Mouse (Mus musculus): Measurements from ENCODE around the gene Zfp120.
"Not testable (repeated sequence)": the region's sequence is repeated elsewhere in the genome, so short reads cannot be mapped to it uniquely, and the experiment has no call there.

Gene Zfp120

DNA sequence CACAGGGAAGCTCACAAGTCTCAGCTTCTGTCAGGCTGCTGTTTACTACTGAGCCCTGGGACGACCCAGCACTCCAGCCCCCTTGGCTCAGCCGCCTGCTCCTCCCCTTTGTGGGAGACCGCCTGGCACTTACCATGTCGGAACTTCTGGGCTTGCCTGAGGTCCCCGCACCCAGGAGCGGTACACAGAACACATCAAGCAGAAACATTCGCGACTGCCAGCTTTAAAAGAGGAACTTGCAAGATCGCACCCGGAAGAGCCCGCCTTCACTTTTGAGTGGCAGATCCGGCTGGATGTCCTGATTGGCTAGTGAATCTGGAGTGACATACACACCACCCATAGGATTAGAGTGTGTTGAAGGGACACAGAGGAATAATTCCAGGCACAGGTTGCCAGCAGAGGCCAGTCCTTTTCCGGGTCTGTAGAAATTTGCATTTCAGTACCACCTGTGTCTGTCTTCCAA, at the start of gene Zfp120:
Gene Zfp120, minus strand, starts transcription at position 274 of the 463 bp plus-strand sequence.
- DNase-seq (ENCODE audit: low spot score in 2 of 2), result peak; percentile 76 to 77

GRCm38 (mm10) chr2:150181570-150181999, 45.1 kb upstream of the Zfp120 start, which contains the start of gene Gm14139:
Gene Gm14139 (plus strand): TSS chr2:150181755.
- not testable (repeated sequence) for DNase-seq (ENCODE audit: low spot score in 2 of 2)

- not testable (repeated sequence) for DNase-seq (ENCODE audit: low spot score in 2 of 2)
These were observed 44.5 kb upstream of the Zfp120 start for GRCm38 (mm10) chr2:150181046-150181445.

DNA sequence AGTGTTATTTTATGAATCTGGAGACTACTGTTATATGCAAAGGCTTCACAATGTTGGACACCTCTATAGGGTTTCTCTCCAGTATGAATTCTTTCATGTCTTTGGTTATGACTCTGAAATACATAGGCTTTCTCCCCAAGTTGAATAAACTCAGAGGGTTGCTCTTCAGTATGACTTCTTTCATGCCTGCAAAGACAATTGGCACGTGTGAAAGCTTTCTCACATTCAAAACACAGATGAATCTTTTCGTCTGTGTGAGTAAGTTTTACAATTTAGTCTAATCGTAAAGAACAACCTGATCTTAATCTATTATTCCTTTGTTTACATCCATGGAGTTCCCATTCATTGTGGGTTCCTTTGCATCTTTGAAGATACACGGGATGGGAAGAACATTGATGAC, 43.1 kb upstream of the Zfp120 start, which contains the start of gene Gm10770:
Gene Gm10770, minus strand, starts transcription at position 101 of the 400 bp plus-strand sequence.
- DNase-seq (ENCODE audit: low spot score in 2 of 2), result not testable (repeated sequence)

GRCm38 (mm10) chr2:150173833-150174232, 37.3 kb upstream of the Zfp120 start:
- DNase-seq (ENCODE audit: low spot score in 2 of 2), result no peak

GRCm38 (mm10) chr2:150166703-150167102, 30.2 kb upstream of the Zfp120 start:
- no peak for DNase-seq (ENCODE audit: low spot score in 2 of 2)

DNA sequence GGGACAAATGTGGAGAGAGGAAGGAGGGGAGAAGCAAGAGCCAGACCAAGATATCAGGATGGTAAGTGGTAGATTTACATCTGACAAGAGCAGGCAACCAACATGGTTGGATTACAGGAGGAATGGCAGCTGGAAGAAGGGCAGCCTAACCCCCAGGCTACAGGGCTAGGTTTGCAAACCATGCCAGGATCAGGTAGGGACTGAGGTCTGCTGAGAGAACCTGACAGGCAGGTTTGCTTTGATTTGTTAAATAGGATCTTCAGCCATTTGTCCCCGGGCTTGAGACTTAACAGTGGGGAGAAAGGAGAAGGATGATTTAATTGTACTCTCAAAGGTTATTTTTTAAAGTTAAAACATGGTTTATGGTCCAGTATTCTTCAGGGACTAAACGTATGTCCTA, 3.7 kb downstream of the Zfp120 start:
- no peak for DNase-seq (ENCODE audit: low spot score in 2 of 2)

GRCm38 (mm10) chr2:150132002-150132401, 4.5 kb downstream of the Zfp120 start:
- DNase-seq (ENCODE audit: low spot score in 2 of 2), result not testable (repeated sequence)

DNA sequence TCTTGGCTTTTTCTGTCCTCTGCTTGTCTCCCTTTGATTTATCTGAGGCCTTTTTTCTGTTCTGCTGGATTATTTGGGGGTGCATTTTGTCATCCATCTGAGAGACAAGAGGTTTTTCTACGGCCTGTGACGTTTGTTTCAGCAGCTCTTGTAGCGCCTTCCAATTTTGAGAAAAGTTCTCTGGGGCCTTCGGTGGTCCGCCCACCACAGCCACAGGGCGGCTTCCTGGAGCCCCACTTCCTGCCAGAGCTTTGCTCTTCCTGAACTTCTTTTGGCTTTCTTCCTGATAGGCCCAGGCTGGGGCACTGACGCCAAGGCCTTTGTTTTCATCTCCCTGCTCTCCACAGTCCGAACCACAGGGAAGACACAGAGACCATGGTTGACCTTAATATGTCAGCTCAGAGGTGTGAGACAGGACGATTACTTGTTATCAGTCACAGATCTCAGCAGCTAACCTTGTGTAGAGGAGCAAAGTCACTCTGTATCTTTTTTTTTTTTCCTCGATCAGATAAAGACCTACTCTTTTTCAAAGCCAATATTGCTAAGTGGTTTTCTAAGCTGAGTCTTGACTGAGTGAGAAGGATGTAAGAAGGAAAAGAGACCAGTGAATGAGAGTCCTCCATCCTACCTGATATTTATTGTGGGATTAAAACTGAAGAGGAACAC, 25.1 kb downstream of the Zfp120 start:
- DNase-seq (ENCODE audit: low spot score in 2 of 2), result no peak

DNA sequence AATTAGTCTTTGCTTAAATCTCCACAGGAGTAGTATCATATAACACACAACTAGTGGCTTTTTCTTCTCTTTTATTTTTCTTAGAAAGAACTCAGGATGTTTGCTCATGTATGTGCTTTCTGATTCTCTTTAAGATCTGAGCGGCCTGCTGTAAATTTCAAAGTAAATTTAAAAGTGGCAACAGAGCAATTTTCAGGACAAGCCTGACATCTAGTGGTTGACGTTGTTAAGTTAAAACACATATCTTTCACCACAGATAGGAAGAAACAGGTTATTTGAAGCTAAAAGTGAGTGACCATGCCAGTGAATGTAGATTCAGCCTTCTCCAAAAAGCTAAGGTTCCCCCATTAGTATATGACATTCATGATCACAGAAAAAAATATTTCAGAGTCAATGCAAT, 36.9 kb downstream of the Zfp120 start:
- not testable (repeated sequence) for DNase-seq (ENCODE audit: low spot score in 2 of 2)
